Mouse (Mus musculus) retina, postnatal 1 day (tissue): ENCODE results near the gene 4930470P17Rik.
A peak's percentile ranks its signal among the peaks of the same experiment; 100 is the strongest.
"Not testable (repeated sequence)": the region's sequence is repeated elsewhere in the genome, so short reads cannot be mapped to it uniquely, and the experiment has no call there.

Experiments used
- DNase-seq: peaks from one replicate; pipeline ENCODE4 v3.0.0-alpha.2; 2012

Gene 4930470P17Rik

GRCm38 (mm10) chr2:170601917-170602316 lies at the start of gene 4930470P17Rik:
4930470P17Rik (minus strand) TSS chr2:170602017.
- DNase-seq: no peak

GRCm38 (mm10) chr2:170651483-170651882 lies 49.7 kb upstream of the 4930470P17Rik start:
- no peak for DNase-seq

GRCm38 (mm10) chr2:170648542-170648941 lies 46.7 kb upstream of the 4930470P17Rik start:
- DNase-seq: no peak

GRCm38 (mm10) chr2:170646201-170646600 lies 44.4 kb upstream of the 4930470P17Rik start:
- no peak for DNase-seq

- DNase-seq: no peak
Observed at GRCm38 (mm10) chr2:170642338-170642806, 40.6 kb upstream of the 4930470P17Rik start.

GRCm38 (mm10) chr2:170640281-170640680 lies 38.5 kb upstream of the 4930470P17Rik start:
- peak; percentile 77 for DNase-seq

- no peak for DNase-seq
Observed at GRCm38 (mm10) chr2:170638746-170639145, 36.9 kb upstream of the 4930470P17Rik start.

- no peak for DNase-seq
Observed at GRCm38 (mm10) chr2:170632998-170633622, 31.3 kb upstream of the 4930470P17Rik start.

GRCm38 (mm10) chr2:170632386-170632785 lies 30.6 kb upstream of the 4930470P17Rik start:
- DNase-seq: no peak

- DNase-seq: no peak
Observed at GRCm38 (mm10) chr2:170631375-170631774, 29.6 kb upstream of the 4930470P17Rik start.

GRCm38 (mm10) chr2:170630553-170630952 lies 28.7 kb upstream of the 4930470P17Rik start:
- DNase-seq: no peak

GRCm38 (mm10) chr2:170627991-170628390 lies 26.2 kb upstream of the 4930470P17Rik start:
- DNase-seq: not testable (repeated sequence)

GRCm38 (mm10) chr2:170624201-170624880 lies 22.5 kb upstream of the 4930470P17Rik start:
- DNase-seq: not testable (repeated sequence)

GRCm38 (mm10) chr2:170622985-170623384 lies 21.2 kb upstream of the 4930470P17Rik start:
- no peak for DNase-seq

GRCm38 (mm10) chr2:170618862-170619492 lies 17.2 kb upstream of the 4930470P17Rik start:
- no peak for DNase-seq

- not testable (repeated sequence) for DNase-seq
Observed at GRCm38 (mm10) chr2:170611794-170612193, 10.0 kb upstream of the 4930470P17Rik start.

- DNase-seq: no peak
Observed at GRCm38 (mm10) chr2:170601171-170601570, 646 bp downstream of the 4930470P17Rik start.

GRCm38 (mm10) chr2:170597586-170597985 lies 4.2 kb downstream of the 4930470P17Rik start:
- peak; percentile 36 for DNase-seq

GRCm38 (mm10) chr2:170596726-170597125 lies 5.1 kb downstream of the 4930470P17Rik start:
- peak; percentile 80 for DNase-seq

GRCm38 (mm10) chr2:170592161-170592560 lies 9.7 kb downstream of the 4930470P17Rik start:
- DNase-seq: no peak

- no peak for DNase-seq
Observed at GRCm38 (mm10) chr2:170588369-170588900, 13.4 kb downstream of the 4930470P17Rik start.

- DNase-seq: no peak
Observed at GRCm38 (mm10) chr2:170584678-170585077, 17.1 kb downstream of the 4930470P17Rik start.

GRCm38 (mm10) chr2:170579551-170579950 lies 22.3 kb downstream of the 4930470P17Rik start:
- no peak for DNase-seq
